Mouse (Mus musculus) stomach, postnatal 0 days (tissue): ENCODE data around the gene Evl. TPM values are rescaled to one million over a fixed set of nuclear protein-coding genes. Genes with fewer than 3 reads are reported as not detected.

Experiments used
- ATAC-seq: fragments of 200-750 bp; cut with Nextera tagmentation; 2 replicates; pipeline ENCODE4 v1.8.0; 2017; ENCODE audit not compliant: low FRiP score, low TSS enrichment
- DNase-seq: peaks from one replicate; pipeline ENCODE4 v3.0.0-alpha.2; 2016; ENCODE audit warnings: low spot score
- H3K27ac ChIP-seq: fragments of 300-500 bp; sonication (generic); replicated peaks from 2 replicates; pipeline ENCODE4 v1.5.1; 2014; ENCODE audit warnings: mild to moderate bottlenecking, control low read depth
- H3K27me3 ChIP-seq: fragments of 300-500 bp; sonication (generic); 2 replicates; pipeline ENCODE4 v1.6.1; 2014; ENCODE audit warnings: low read length; ENCODE audit not compliant: control insufficient read depth, insufficient read depth
- H3K36me3 ChIP-seq: fragments of 300-500 bp; sonication (generic); 2 replicates; pipeline ENCODE4 v1.6.1; 2014; ENCODE audit warnings: low read length, mixed read lengths; ENCODE audit not compliant: control insufficient read depth, insufficient read depth
- H3K4me1 ChIP-seq: fragments of 300-500 bp; sonication (generic); replicated peaks from 2 replicates; pipeline ENCODE4 v1.6.1; 2014; ENCODE audit warnings: antibody characterized with exemption; ENCODE audit not compliant: control insufficient read depth, insufficient read depth
- H3K4me2 ChIP-seq: fragments of 300-500 bp; sonication (generic); replicated peaks from 2 replicates; pipeline ENCODE4 v1.6.1; 2014; ENCODE audit warnings: low read depth, mild to moderate bottlenecking, control low read depth, moderate library complexity
- H3K4me3 ChIP-seq: fragments of 300-500 bp; sonication (generic); 2 replicates; pipeline ENCODE4 v1.5.1; 2014; ENCODE audit warnings: low read depth, low read length, control low read depth
- H3K9ac ChIP-seq: fragments of 300-500 bp; sonication (generic); 2 replicates; pipeline ENCODE4 v1.6.1; 2014; ENCODE audit warnings: mild to moderate bottlenecking, low read length, control low read depth, mixed read lengths
- H3K9me3 ChIP-seq: fragments of 300-500 bp; sonication (generic); 2 replicates; pipeline ENCODE4 v1.6.1; 2016; ENCODE audit warnings: low read length; ENCODE audit not compliant: control insufficient read depth
- CTCF ChIP-seq: IDR thresholded peaks from 2 replicates; pipeline ENCODE4 v1.5.1; 2016; ENCODE audit warnings: antibody characterized with exemption, low read depth, mild to moderate bottlenecking, moderate library complexity
- EP300 ChIP-seq: optimal IDR thresholded peaks from 2 replicates; pipeline ENCODE3; 2016; ENCODE audit warnings: antibody characterized with exemption
- WGBS: fragments of 180-500 bp; shearing (Covaris S2); extraction: QIAGEN DNeasy Blood & Tissue Kit; methylation state at CpG from one replicate; pipeline ENCODE4 v1.1.7; 2014; 5-methylcytosine and 5-hydroxymethylcytosine counted together
- polyA plus RNA-seq: library from polyadenylated mRNA; unstranded; fragments of >200 nt; fragmentation: Nextera tagmentation; extraction: Ambion mirVana; gene quantifications from 2 replicates; pipeline ENCODE4 v1.2.1, GENCODE M21; 2015

The Evl gene
- polyA plus RNA-seq, 1 experiment from 2014 or later = 27.8 TPM

DNA sequence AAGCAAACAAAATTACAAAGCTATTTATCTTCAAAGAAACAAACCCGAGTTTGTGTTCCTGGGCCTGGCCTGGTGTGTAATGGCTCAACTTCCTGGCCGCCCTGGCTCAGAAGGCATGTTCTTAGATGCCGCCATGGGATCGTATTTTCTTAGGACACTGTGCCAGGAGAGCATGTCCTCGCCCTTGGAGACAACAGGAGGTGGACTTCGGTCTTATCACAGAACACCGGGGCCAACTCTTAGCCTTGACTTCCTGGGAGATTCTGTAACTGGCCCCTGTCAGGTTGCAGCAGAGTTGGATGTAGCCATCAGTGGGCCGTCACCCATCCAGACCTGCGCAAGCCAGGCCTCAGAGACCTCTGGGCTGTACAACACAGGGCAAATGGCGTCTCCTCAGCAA, 145.1 kb downstream of the Evl start:
- Histone ChIP-seq H3K4me3 (no peak overlapping the region), H3K27ac (peak overlapping the region; percentile 95)

GRCm38 (mm10) chr12:108700037-108700436, 145.5 kb downstream of the Evl start:
- DNase-seq (peak; percentile 41), ATAC-seq (peak; percentile 22)
- Histone ChIP-seq H3K9ac (no peak overlapping the region; the same call in 1 of the 2 replicates), H3K4me1 (no peaks in the 10 kb centered on the region; the same call in 1 of the 2 replicates), H3K27me3 (no peaks in the 10 kb centered on the region), H3K9me3 (no peaks in the 10 kb centered on the region), H3K36me3 (no peaks in the 10 kb centered on the region), H3K4me2 (peak overlapping the region; percentile 37), H3K27ac (peak overlapping the region; percentile 95), H3K4me3 (no peak overlapping the region)
- TF ChIP-seq CTCF = no peak
- no peak for TF ChIP-seq EP300
- WGBS = 59% methylated on average over 5 of the region's 5 CpGs

More for the DNA sequence above, 145.1 kb downstream of the Evl start:
- Histone ChIP-seq H3K4me2 (peak overlapping the region; percentile 37; the same call in 1 of the 2 replicates), H3K4me1 (no peaks in the 10 kb centered on the region; the same call in 1 of the 2 replicates), H3K9ac (no peak overlapping the region; the same call in 1 of the 2 replicates), H3K27me3 (no peaks in the 10 kb centered on the region), H3K36me3 (no peaks in the 10 kb centered on the region), H3K9me3 (no peaks in the 10 kb centered on the region)
- TF ChIP-seq CTCF = no peak
- TF ChIP-seq EP300 = no peak
- DNase-seq (peak; percentile 61), ATAC-seq (peak; percentile 24; the same call in 1 of the 2 replicates)
- 69% methylated on average over 10 of the region's 10 CpGs for WGBS

- no peaks in the 10 kb centered on the region; the same call in 1 of the 2 replicates for H3K4me1 ChIP-seq
- no peaks in the 10 kb centered on the region for H3K27me3 ChIP-seq
- ATAC-seq = no peak
- peak overlapping the region; percentile 44 for H3K4me2 ChIP-seq
- no peaks in the 10 kb centered on the region for H3K9me3 ChIP-seq
- TF ChIP-seq CTCF = no peak
- TF ChIP-seq EP300 = no peak
- 61% methylated on average over 2 of the region's 2 CpGs for WGBS
- peak overlapping the region; percentile 95 for H3K27ac ChIP-seq
- DNase-seq = peak; percentile 13
- H3K36me3 ChIP-seq = no peaks in the 10 kb centered on the region
- H3K9ac ChIP-seq = peak overlapping the region; percentile 2; the same call in 1 of the 2 replicates
- peak overlapping the region; percentile 37; the same call in 1 of the 2 replicates for H3K4me3 ChIP-seq
Observed at GRCm38 (mm10) chr12:108701221-108701620, 146.7 kb downstream of the Evl start.

GRCm38 (mm10) chr12:108702185-108702584, 147.7 kb downstream of the Evl start, which contains the start of gene Degs2:
Gene Degs2 (minus strand): TSS chr12:108702315.
- Histone ChIP-seq H3K4me3 (peak within 1 kb of the TSS; percentile 37), H3K9ac (peak within 1 kb of the TSS; percentile 41; the same call in 1 of the 2 replicates), H3K4me1 (no peaks in the 10 kb centered on the region; the same call in 1 of the 2 replicates), H3K27ac (peak within 1 kb of the TSS; percentile 95), H3K36me3 (no peaks in the 10 kb centered on the region), H3K9me3 (no peaks in the 10 kb centered on the region), H3K27me3 (no peaks in the 10 kb centered on the region), H3K4me2 (peak within 1 kb of the TSS; percentile 44)
- ATAC-seq (peak; percentile 83), DNase-seq (peak; percentile 90)
- TF ChIP-seq EP300 = no peak
- TF ChIP-seq CTCF = peak; percentile 51; the same call in 1 of the 2 replicates
- 1% methylated on average over 32 of the region's 32 CpGs for WGBS

DNA sequence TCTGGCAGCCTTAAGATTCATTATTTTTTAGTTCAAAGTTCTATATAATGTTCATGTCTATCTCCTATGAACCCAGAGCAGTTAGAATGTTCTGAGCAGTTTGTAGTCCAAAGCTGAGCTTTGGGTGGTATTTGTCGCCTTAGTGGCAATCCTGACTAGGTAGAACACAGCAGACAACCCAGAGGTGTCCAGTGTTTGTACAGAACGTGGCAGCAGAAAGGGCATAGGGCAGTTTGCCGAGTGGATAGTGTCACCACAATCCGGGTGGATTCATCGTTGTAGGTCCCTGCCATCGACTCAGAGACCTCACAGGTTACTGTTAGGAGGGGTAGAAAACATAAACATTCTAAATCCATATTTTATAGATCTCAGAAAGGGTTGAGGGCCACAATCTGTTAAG, 151.0 kb downstream of the Evl start:
- DNase-seq (no peak), ATAC-seq (no peak)
- H3K27ac ChIP-seq = no peak overlapping the region
- 76% methylated on average over 6 of the region's 6 CpGs for WGBS
- H3K27me3 ChIP-seq = no peaks in the 10 kb centered on the region
- H3K9ac ChIP-seq = no peak overlapping the region
- H3K4me1 ChIP-seq = no peaks in the 10 kb centered on the region
- H3K9me3 ChIP-seq = no peaks in the 10 kb centered on the region
- TF ChIP-seq CTCF (no peak), EP300 (no peak)
- no peak overlapping the region for H3K4me3 ChIP-seq
- no peak overlapping the region for H3K4me2 ChIP-seq
- H3K36me3 ChIP-seq = no peaks in the 10 kb centered on the region

DNA sequence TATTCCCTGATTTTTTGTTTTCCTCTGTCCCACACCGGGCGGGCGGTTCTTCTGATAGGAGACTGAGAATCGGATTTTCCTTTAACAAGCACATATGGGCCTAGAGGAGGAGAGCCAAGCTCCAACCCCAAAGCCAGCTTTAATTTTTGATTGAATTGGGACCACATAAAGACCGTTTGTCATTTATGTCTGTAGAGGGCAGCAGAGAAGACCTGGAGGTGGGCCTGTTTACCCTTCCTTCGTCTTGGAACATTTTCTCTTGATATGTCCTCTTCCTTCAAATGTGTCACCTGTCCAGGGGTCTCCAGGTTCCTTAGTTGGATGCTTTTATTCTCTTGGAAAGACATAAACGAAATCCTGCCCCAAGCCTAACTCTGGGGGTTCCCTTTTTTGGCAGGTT, 151.6 kb downstream of the Evl start:
- Histone ChIP-seq H3K27ac (no peak overlapping the region), H3K9ac (no peak overlapping the region), H3K9me3 (no peaks in the 10 kb centered on the region), H3K4me1 (no peaks in the 10 kb centered on the region), H3K27me3 (no peaks in the 10 kb centered on the region), H3K4me2 (no peak overlapping the region), H3K4me3 (no peak overlapping the region), H3K36me3 (no peaks in the 10 kb centered on the region)
- TF ChIP-seq EP300 (no peak), CTCF (peak; percentile 67)
- 35% methylated on average over 7 of the region's 7 CpGs for WGBS
- DNase-seq (peak; percentile 15), ATAC-seq (no peak)
